8 mouse cellular contexts compared by ENCODE assay signal in genomic region chr12:99150126-99150525, GRCm38 (mm10).
A peak's percentile ranks its signal among the peaks of the same experiment; 100 is the strongest.
DNase-seq lines count a peak whose midpoint lies in the region; ATAC-seq and TF ChIP-seq lines count a peak whose summit lies in the region.

No protein-coding gene starts in this region.

- H3K27ac ChIP-seq in forebrain, postnatal 0 days (ENCODE audit: low read depth, low read length), result no peak overlapping the region
- no peak overlapping the region for H3K27ac ChIP-seq in forebrain, embryonic 13.5 days

- no peak for DNase-seq in forebrain, postnatal 0 days
- peak; percentile 37 to 55 for DNase-seq in right cerebral cortex, adult 2 months (ENCODE audit: low spot score in 2 of 2)
- no peak for DNase-seq in right cerebral cortex, postnatal 25 days
- peak; percentile 66 for DNase-seq in embryo, embryonic 10.5 days (ENCODE audit: low spot score)
- peak; percentile 49 to 68 for DNase-seq in kidney, postnatal 25 days
- DNase-seq in ovary, postnatal 14 days (ENCODE audit: low spot score), result peak; percentile 33
- peak; percentile 57 for DNase-seq in urinary bladder, postnatal 14 days (ENCODE audit: low spot score)

- no peaks in the 10 kb centered on the region for H3K27me3 ChIP-seq in forebrain, postnatal 0 days (ENCODE audit: insufficient read depth, low read length)
- no peaks in the 10 kb centered on the region for H3K27me3 ChIP-seq in forebrain, embryonic 13.5 days

- 0 out of 2 replicates have a peak, but pooled peaks cover 7% of the 10 kb centered on the region for H3K4me1 ChIP-seq in forebrain, postnatal 0 days (ENCODE audit: insufficient read depth)
- peaks cover 13% of the 10 kb centered on the region for H3K4me1 ChIP-seq in forebrain, embryonic 13.5 days

- H3K9me3 ChIP-seq in forebrain, postnatal 0 days (ENCODE audit: low read length), result no peaks in the 10 kb centered on the region
- H3K9me3 ChIP-seq in forebrain, embryonic 13.5 days (replicated peaks), result no peaks in the 10 kb centered on the region

- peak; percentile 59 for TF ChIP-seq CTCF in forebrain, postnatal 0 days (IDR thresholded peaks at IDR 0.05; ENCODE audit: low read depth)

- no peak for ATAC-seq in forebrain, postnatal 0 days
- no peak for ATAC-seq in forebrain, embryonic 13.5 days

- no peaks in the 10 kb centered on the region for H3K36me3 ChIP-seq in forebrain, postnatal 0 days (ENCODE audit: insufficient read depth)
- no peaks in the 10 kb centered on the region for H3K36me3 ChIP-seq in forebrain, embryonic 13.5 days (ENCODE audit: poor library complexity, severe bottlenecking)

- no peak overlapping the region for H3K4me3 ChIP-seq in forebrain, postnatal 0 days (ENCODE audit: low read depth, low read length)
- no peak overlapping the region for H3K4me3 ChIP-seq in forebrain, embryonic 13.5 days

- no peak overlapping the region for H3K4me2 ChIP-seq in forebrain, postnatal 0 days (ENCODE audit: low read depth)
- H3K4me2 ChIP-seq in forebrain, embryonic 13.5 days, result no peak overlapping the region

- H3K9ac ChIP-seq in forebrain, postnatal 0 days, result no peak overlapping the region
- H3K9ac ChIP-seq in forebrain, embryonic 13.5 days, result no peak overlapping the region

- WGBS in forebrain, postnatal 0 days, result 51% methylated on average over 4 of the region's 4 CpGs
- 58% methylated on average over 4 of the region's 4 CpGs for WGBS in forebrain, embryonic 13.5 days

Comparison
In these comparisons a context has a peak if more than half of its experiments do, and no peak if none do; other contexts are left out.
1. DNase-seq: peak in right cerebral cortex, adult 2 months (2 of 2), embryo, embryonic 10.5 days (single experiment), kidney, postnatal 25 days (2 of 2), ovary, postnatal 14 days (single experiment) and urinary bladder, postnatal 14 days (single experiment); none in forebrain, postnatal 0 days (single experiment) and right cerebral cortex, postnatal 25 days (single experiment).